In genomic region chr16:34929686-34930085, GRCm38 (mm10) we compare ENCODE assay signal across 12 mouse cellular contexts.
DNase-seq lines count a peak whose midpoint lies in the region; ATAC-seq and TF ChIP-seq lines count a peak whose summit lies in the region.
"Had no signal": no experiment of that assay in that cellular context is flagged by ENCODE, and none has a peak within 500 bp of the region (broad histone marks: within the 10 kb centered on the region; RNA-seq: fewer than 3 reads in every experiment).

No protein-coding gene starts in this region.

- H3K36me3 ChIP-seq in kidney, postnatal 0 days (ENCODE audit: insufficient read depth, low read length): peaks cover 2% of the 10 kb centered on the region
- no peaks in the 10 kb centered on the region; the same call in 1 of the 2 replicates for H3K36me3 ChIP-seq in intestine, postnatal 0 days (ENCODE audit: control insufficient read depth, insufficient read depth)
- H3K36me3 ChIP-seq in stomach, embryonic 15.5 days: no peaks in the 10 kb centered on the region

- H3K4me1 ChIP-seq in kidney, postnatal 0 days (replicated peaks; ENCODE audit: insufficient read depth, low read length): peaks cover 6% of the 10 kb centered on the region
- peaks cover 46% of the 10 kb centered on the region for H3K4me1 ChIP-seq in intestine, postnatal 0 days (replicated peaks; ENCODE audit: control insufficient read depth, insufficient read depth, low read length)
- peaks cover 38% of the 10 kb centered on the region for H3K4me1 ChIP-seq in stomach, embryonic 15.5 days

- H3K27me3 ChIP-seq in kidney, postnatal 0 days (ENCODE audit: insufficient read depth, low read length): no peaks in the 10 kb centered on the region
- no peaks in the 10 kb centered on the region for H3K27me3 ChIP-seq in intestine, postnatal 0 days (replicated peaks; ENCODE audit: control insufficient read depth, insufficient read depth, low read length)
- H3K27me3 ChIP-seq in stomach, embryonic 15.5 days (replicated peaks): no peaks in the 10 kb centered on the region

- intact Hi-C loops in gastrocnemius, adult 2 months (cut with DNase I): no loop called here

- ATAC-seq in kidney, postnatal 0 days (replicated peaks; ENCODE audit: low FRiP score, low read depth): no peak
- no peak for ATAC-seq in intestine, postnatal 0 days
- ATAC-seq in stomach, embryonic 15.5 days (ENCODE audit: insufficient read depth, low FRiP score, low read depth): no peak

- no peak overlapping the region for H3K9ac ChIP-seq in kidney, postnatal 0 days (ENCODE audit: low read depth, low read length)
- H3K9ac ChIP-seq in intestine, postnatal 0 days (ENCODE audit: low read depth, low read length): no peak overlapping the region; the same call in 1 of the 2 replicates
- no peak overlapping the region for H3K9ac ChIP-seq in stomach, embryonic 15.5 days

- WGBS in kidney, postnatal 0 days: 55% methylated on average over 8 of the region's 8 CpGs
- WGBS in intestine, postnatal 0 days: 68% methylated on average over 8 of the region's 8 CpGs
- WGBS in stomach, embryonic 15.5 days: 66% methylated on average over 8 of the region's 8 CpGs

- H3K4me2 ChIP-seq in kidney, postnatal 0 days (ENCODE audit: low read length): no peak overlapping the region
- H3K4me2 ChIP-seq in intestine, postnatal 0 days (replicated peaks; ENCODE audit: low read depth): peak overlapping the region; percentile 51
- no peak overlapping the region for H3K4me2 ChIP-seq in stomach, embryonic 15.5 days

- peak overlapping the region; percentile 55 for H3K4me3 ChIP-seq in gastrocnemius, adult 2 months
- no peak overlapping the region for H3K4me3 ChIP-seq in kidney, postnatal 0 days (replicated peaks; ENCODE audit: low read depth, low read length)
- H3K4me3 ChIP-seq in intestine, postnatal 0 days (ENCODE audit: low read depth, low read length): no peak overlapping the region
- no peak overlapping the region for H3K4me3 ChIP-seq in stomach, embryonic 15.5 days (replicated peaks)

- H3K9me3 ChIP-seq in kidney, postnatal 0 days (replicated peaks; ENCODE audit: low read length): no peaks in the 10 kb centered on the region
- H3K9me3 ChIP-seq in intestine, postnatal 0 days (ENCODE audit: control insufficient read depth): no peaks in the 10 kb centered on the region
- H3K9me3 ChIP-seq in stomach, embryonic 15.5 days: no peaks in the 10 kb centered on the region

- DNase-seq in gastrocnemius, adult 2 months: no peak
- DNase-seq in gastrocnemius, adult 8-10 months (ENCODE audit: low spot score in 2 of 2): no peak
- no peak for DNase-seq in kidney, postnatal 0 days (ENCODE audit: low spot score)
- no peak for DNase-seq in kidney, adult 18-20 months
- DNase-seq in adrenal gland, postnatal 25 days: no peak
- DNase-seq in cerebellum, adult 9-10 months: no peak
- DNase-seq: cerebellum, postnatal 14 days; heart, postnatal 36 days; kidney, postnatal 10 days; liver had no signal

- H3K27ac ChIP-seq in gastrocnemius, adult 2 months: peak overlapping the region; percentile 77
- peak overlapping the region; percentile 58; the same call in 1 of the 2 replicates for H3K27ac ChIP-seq in kidney, postnatal 0 days
- H3K27ac ChIP-seq in intestine, postnatal 0 days (ENCODE audit: low read depth, low read length): peak overlapping the region; percentile 83
- H3K27ac ChIP-seq in stomach, embryonic 15.5 days: peak overlapping the region; percentile 44; the same call in 1 of the 2 replicates

- TF ChIP-seq CTCF in gastrocnemius, adult 2 months (IDR thresholded peaks at IDR 0.05): no peak
- TF ChIP-seq CTCF in kidney, postnatal 0 days (IDR thresholded peaks at IDR 0.05; ENCODE audit: low read depth): no peak
- no peak for TF ChIP-seq CTCF in intestine, postnatal 0 days (IDR thresholded peaks at IDR 0.05; ENCODE audit: low read depth)
